Mouse (Mus musculus) embryonic fibroblast, embryonic 13.5 days (primary cell): ENCODE measurements around the gene Fuk.

Experiments
- CTCF ChIP-seq: IDR thresholded peaks from 2 replicates; pipeline ENCODE4 v1.5.1; 2011; ENCODE audit warnings: mild to moderate bottlenecking, control low read depth, low read length, moderate library complexity, borderline replicate concordance; ENCODE audit not compliant: insufficient read depth
- POLR2A ChIP-seq: IDR thresholded peaks from 2 replicates; pipeline ENCODE4 v1.6.1; 2011; ENCODE audit warnings: low read depth, mild to moderate bottlenecking, control low read depth, low read length, moderate library complexity

GRCm38 (mm10) chr8:110894851-110895250 lies 7.4 kb downstream of the Fuk start:
- no peak for TF ChIP-seq CTCF
- TF ChIP-seq POLR2A, result no peak
